Mouse (Mus musculus) cerebellum, adult 18-20 months (tissue): ENCODE data around the gene She.

Source experiments
- DNase-seq, 2 experiments: peaks; one replicate each; pipeline ENCODE4 v3.0.0; 2021

The She gene

DNA sequence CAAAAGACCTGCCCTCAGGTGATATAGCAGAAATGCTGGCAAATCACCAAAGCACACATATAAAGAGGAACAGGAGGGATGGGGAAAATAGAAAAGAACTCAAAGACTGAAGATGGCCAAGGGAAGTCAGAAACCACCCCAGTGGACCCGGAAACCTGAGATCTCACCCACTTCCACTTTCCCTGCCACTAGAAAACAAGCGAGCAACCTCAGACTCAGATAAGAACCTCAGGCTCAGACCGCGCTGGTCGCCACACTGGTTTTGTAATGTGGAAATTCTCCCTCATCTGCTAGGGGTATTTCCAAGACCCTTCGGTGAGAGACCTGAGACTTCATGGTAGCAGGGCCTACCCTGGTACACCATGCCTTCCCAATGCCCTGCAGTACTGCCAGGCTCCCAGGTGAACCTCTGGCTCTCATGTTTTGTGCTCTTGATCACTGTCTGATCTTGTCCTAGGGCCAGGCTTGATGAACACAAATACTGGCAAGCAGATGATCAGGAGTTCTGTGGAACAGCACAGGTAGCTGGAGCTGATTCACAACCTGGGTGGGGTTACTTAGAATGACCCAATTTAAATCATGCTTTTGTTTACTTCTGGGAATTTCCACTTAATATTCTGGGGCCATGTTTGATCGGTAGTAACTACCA lies 56.5 kb downstream of the She start:
- DNase-seq, result no peak

DNA sequence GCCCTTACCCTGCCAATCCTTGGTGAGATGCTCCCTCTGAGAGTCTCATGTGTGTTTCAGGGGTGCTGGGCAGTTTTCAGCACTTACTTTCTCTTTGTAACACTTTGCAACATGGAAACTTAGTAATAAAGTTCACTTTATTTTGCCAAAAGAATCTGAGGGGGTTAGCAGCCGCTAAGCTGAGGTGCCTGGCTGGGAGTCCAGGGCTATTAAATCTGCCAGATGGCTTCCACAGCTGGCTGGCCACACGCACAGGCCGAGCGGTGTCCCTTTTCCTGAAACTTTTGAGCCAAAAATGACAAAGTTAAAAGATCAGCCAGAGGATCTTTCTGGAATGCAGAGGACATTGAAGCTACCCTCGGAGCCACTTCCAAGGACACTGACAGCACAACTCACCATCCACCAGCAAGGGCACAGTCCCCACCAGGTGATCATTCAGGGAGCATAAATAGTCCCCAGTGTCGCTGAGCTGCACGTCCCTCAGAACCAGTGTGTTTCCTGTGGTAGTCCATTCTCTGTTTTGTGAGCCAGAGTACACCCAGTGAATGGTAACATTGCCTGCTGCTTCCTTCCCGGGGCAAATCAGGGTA lies 58.8 kb downstream of the She start:
- DNase-seq, result no peak

DNA sequence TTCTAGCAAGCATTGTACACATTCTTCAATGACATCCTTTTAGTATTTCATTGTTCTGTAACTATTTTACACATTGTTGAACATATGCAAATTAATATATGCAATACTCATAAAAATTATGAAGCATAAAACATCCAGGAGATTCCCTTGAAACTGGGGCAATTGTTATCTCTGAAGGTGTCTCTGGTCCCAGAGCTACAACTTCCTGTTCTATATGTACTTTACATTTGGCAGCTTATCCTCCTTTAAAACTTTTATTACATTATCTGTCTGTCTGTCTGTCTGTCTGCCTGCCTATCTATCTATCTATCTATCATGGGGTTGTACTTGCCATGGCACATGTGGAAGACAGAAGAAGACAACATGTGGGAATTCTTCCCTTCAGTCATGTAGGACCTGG lies 60.5 kb downstream of the She start:
- DNase-seq, result no peak

GRCm38 (mm10) chr3:89892517-89893106 lies 61.4 kb downstream of the She start:
- DNase-seq, result no peak

- DNase-seq, result no peak
Measured at GRCm38 (mm10) chr3:89896571-89896970, 65.4 kb downstream of the She start.

DNA sequence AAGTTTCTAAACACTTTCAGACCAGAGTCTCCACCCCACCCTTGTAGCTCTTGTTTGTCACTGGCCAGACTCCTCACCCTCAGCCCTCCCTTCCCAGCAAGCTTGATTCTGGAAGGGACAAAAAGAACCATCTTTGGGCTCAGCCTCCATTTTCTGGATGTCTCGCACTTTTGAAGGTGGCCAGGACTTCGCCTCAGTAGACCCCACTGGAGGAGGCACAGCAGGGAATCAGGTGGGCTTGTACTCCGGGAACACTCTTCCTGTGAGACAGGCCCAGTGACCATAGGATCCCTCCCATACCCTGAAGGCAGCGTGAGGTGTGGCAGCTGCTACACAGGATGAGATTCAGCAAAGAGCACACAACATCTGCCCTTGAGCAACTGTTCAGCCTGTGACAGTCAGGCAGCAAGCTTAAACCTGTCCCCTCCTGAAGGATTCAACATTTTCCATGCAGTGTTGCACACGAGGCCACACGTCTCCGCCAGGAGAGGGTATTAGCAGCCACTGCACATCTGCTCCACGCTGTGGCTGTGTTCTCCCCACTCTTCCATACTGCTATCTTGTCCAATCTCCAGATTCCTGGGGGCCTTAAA lies 66.1 kb downstream of the She start:
- no peak for DNase-seq

- DNase-seq, result no peak
Measured at GRCm38 (mm10) chr3:89898011-89898410, 66.8 kb downstream of the She start.

GRCm38 (mm10) chr3:89898870-89899510 lies 67.8 kb downstream of the She start:
- no peak for DNase-seq

DNA sequence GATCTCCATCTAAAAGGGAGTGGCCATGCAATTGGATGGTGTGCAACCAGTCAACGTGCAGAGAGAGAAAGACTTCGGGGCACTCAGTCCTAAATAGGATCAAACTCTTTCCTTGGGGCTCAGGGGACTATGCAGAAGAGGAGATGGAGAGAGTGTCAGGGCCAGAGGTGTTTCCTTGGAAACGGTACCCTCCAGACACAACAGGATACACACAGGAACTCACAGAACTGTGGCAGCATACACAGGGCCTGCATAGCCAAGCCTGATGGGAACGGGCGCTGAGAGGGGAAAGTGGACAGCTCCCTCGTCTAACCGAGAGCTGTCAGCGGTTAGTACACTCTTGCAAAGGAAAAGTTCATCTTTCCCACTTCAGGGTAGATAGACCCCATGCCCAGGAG lies 68.3 kb downstream of the She start:
- DNase-seq, result no peak

DNA sequence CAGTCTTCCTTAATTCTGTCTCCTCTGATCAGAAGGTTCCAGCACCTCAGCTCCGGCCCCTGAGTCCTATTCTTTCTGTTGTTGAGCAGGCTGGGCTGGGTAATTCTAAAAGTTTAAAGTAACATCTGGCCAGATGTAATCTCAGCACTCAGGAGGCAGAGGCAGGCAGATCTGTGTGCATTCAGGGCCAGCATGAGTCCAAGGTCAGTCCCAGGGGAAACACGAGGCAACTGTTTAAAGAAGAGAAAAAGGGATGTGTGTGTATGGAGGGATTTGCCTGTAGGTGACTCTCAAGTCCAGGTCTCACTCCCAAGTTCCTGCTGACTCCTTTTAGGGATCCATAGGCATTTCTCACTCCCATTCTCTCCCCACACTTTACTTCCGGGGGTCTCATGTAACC lies 76.7 kb downstream of the She start:
- DNase-seq, result no peak
